Mouse (Mus musculus) ES-Bruce4 (cell line): ENCODE measurements around the gene Cd52.

Experiments
- CTCF ChIP-seq: IDR thresholded peaks from one replicate; pipeline ENCODE4 v1.8.1; 2011; ENCODE audit warnings: low read depth, low read length
- POLR2A ChIP-seq: IDR thresholded peaks from one replicate; pipeline ENCODE4 v1.8.1; 2011; ENCODE audit warnings: low read length; ENCODE audit not compliant: insufficient read depth

GRCm38 (mm10) chr4:134120192-134120805 is 25.4 kb upstream of the Cd52 start:
- TF ChIP-seq CTCF (no peak), POLR2A (no peak)
